Mouse (Mus musculus) fat pad, adult 2 months (tissue): ENCODE results near the gene Ceacam13.
"Not testable (repeated sequence)": the region's sequence is repeated elsewhere in the genome, so short reads cannot be mapped to it uniquely, and the experiment has no call there.

Experiments
- DNase-seq: peaks from one replicate; pipeline ENCODE4 v3.0.0-alpha.2; 2011; ENCODE audit warnings: low read depth, low spot score; ENCODE audit errors: extremely low read depth

Ceacam13 gene

DNA sequence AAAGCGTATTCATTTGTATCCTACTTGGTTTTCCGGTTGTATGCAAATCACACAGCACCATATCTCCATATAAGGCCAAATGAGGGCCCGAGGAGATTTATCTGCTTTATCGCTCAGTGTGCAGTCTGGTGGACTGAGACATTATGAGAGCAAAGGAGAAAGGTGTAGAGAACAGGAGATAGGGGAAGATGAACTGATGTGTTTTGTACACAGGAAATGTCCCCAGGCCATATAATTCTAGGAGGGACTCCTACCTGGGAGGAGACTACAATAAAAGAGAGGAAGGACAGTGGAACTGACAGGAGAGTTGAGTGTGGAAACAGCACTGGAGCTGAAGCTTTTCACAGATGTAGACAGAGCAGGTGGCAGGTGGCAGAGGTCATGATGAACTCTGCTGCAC lies at the start of gene Ceacam13:
Ceacam13 (plus strand) TSS at position 301 of the 400 bp plus-strand sequence.
- DNase-seq: no peak

DNA sequence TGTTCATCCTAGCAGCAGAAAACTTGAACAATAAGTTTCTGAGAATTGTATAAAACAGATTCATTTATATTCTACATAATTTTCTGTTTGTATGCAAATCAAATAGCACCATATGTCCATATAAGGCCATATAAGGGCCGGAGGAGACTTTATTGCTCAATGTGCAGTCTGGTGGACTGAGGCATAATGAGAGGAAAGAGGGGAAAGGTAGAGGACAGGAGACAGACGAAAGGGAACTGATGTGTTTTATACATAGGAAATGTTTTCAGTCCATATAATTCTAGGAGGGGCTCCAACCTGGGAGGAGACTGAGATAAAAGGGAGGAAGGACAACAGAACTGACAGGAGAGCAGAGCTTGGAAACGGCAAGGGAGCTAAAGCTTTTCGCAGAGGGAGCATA lies 37.9 kb upstream of the Ceacam13 start, which contains the start of gene Ceacam11:
Ceacam11 (plus strand) TSS at position 301 of the 400 bp plus-strand sequence.
- DNase-seq: no peak

DNA sequence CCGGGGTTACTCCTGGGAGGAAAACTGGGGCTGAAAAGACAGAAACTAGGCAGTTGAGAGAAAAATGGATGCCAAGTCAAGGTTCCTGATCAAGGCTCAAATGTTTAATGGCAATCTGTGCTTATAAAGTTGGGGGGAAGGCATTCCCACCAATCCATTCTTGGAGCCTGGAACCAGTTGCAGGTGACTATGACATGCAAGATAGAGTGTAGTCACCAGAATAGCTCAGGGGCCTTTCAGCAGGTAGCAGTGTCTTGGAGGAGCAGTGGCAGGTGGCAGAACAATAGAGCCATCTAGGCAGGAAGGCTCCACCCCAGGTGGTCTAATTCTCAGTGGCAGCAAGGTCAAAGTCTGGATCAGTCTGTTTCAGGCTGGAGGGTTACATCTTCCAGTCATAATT lies 8.6 kb upstream of the Ceacam13 start:
- not testable (repeated sequence) for DNase-seq

DNA sequence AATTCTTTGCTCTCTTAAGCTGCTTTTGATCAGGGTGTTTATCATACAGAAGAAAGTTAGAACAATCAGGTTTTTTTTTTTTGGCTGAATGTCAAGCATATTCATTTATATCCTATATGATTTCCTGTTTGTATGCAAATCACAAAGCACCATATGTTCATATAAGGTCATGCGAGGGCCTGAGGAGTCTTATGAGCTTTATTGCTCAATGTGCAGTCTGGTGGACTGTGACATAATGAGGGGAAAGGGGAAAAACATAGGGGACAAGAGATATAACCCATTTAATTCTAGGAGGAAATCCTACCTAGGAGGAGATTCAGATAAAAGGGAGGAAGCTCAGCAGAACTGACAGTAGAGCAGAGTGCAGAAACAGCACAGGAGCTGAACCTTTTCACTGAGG lies 55.9 kb downstream of the Ceacam13 start, which contains the start of gene Ceacam12:
Ceacam12 (plus strand) TSS at position 301 of the 400 bp plus-strand sequence.
- DNase-seq: no peak
